Mouse (Mus musculus) CH12.LX (cell line): ENCODE results near the gene Cwc25. TPM values are rescaled to one million over a fixed set of nuclear protein-coding genes. Genes with fewer than 3 reads are reported as not detected.
"Not testable (repeated sequence)": the region's sequence is repeated elsewhere in the genome, so short reads cannot be mapped to it uniquely, and the experiment has no call there.

Experiments
- DNase-seq: peaks from one replicate; pipeline ENCODE4 v3.0.0-alpha.2; 2013; ENCODE audit errors: extremely low read depth
- H3K27ac ChIP-seq: 2 replicates; pipeline ENCODE4 v1.5.1; 2012; ENCODE audit warnings: low read depth, mild to moderate bottlenecking, control low read depth, moderate library complexity; ENCODE audit not compliant: insufficient read depth
- H3K27me3 ChIP-seq: replicated peaks from 2 replicates; pipeline ENCODE3; 2012; ENCODE audit warnings: inconsistent platforms
- H3K36me3 ChIP-seq, 2 experiments: replicated peaks in 1 of 2; 2 replicates each; pipeline versions ENCODE3 to v1.6.1; 2012; ENCODE audit warnings: inconsistent platforms in 1 of 2, low read length in 1 of 2, mild to moderate bottlenecking in 1 of 2, mixed read lengths in 1 of 2, moderate library complexity in 1 of 2; ENCODE audit not compliant: control insufficient read depth in 1 of 2, insufficient read depth in 1 of 2
- H3K4me1 ChIP-seq, 2 experiments: 2 replicates each; pipeline ENCODE4 v1.6.1; 2012; ENCODE audit warnings: inconsistent platforms in 1 of 2, moderate library complexity in 1 of 2; ENCODE audit not compliant: insufficient read depth in 2 of 2, control insufficient read depth in 1 of 2
- H3K4me2 ChIP-seq: 2 replicates; pipeline ENCODE4 v1.6.1; 2012; ENCODE audit warnings: low read depth, mild to moderate bottlenecking, control low read depth; ENCODE audit not compliant: poor library complexity, insufficient read depth, severe bottlenecking
- H3K4me3 ChIP-seq, 3 experiments: fragments of 150-350 bp in 1 of 3; sonication (generic) in 1 of 3; replicated peaks in 1 of 3; 2 replicates each; pipeline versions ENCODE3 to v1.5.1; 2011 to 2012; ENCODE audit warnings: low read depth in 2 of 3, low read length in 2 of 3, mild to moderate bottlenecking in 2 of 3, moderate library complexity in 2 of 3, control low read depth in 1 of 3, improper control_type of control experiment in 1 of 3, inconsistent platforms in 1 of 3, mixed read lengths in 1 of 3; ENCODE audit not compliant: poor library complexity in 1 of 3
- H3K79me2 ChIP-seq: replicated peaks from 2 replicates; pipeline ENCODE4 v1.6.1; 2012; ENCODE audit warnings: mild to moderate bottlenecking, moderate library complexity; ENCODE audit not compliant: control insufficient read depth, poor library complexity, insufficient read depth, severe bottlenecking; ENCODE audit errors: extremely low read depth
- H3K9ac ChIP-seq: 2 replicates; pipeline ENCODE4 v1.6.1; 2012; ENCODE audit warnings: low read depth, mild to moderate bottlenecking, control low read depth, moderate library complexity; ENCODE audit not compliant: insufficient read depth
- H3K9me3 ChIP-seq: replicated peaks from 2 replicates; pipeline ENCODE3; 2012; ENCODE audit warnings: low read length, inconsistent platforms, mixed read lengths
- CHD2 ChIP-seq: IDR thresholded peaks from 2 replicates; pipeline ENCODE4 v1.6.1; 2011; ENCODE audit warnings: low read length, improper control_type of control experiment
- CTCF ChIP-seq, 2 experiments: IDR thresholded peaks in 1 of 2; conservative IDR thresholded peaks in 1 of 2; 2 replicates each; pipeline ENCODE4 v1.5.1; 2011 to 2012; ENCODE audit warnings: low read depth in 2 of 2, low read length in 2 of 2, improper control_type of control experiment in 1 of 2, inconsistent platforms in 1 of 2, mild to moderate bottlenecking in 1 of 2, moderate library complexity in 1 of 2
- ELF1 ChIP-seq: IDR thresholded peaks from 2 replicates; pipeline ENCODE4 v1.6.1; 2014; ENCODE audit warnings: low read depth, mild to moderate bottlenecking, inconsistent platforms, low read length, improper control_type of control experiment
- EP300 ChIP-seq: IDR thresholded peaks from 2 replicates; pipeline ENCODE4 v1.6.1; 2011; ENCODE audit warnings: low read length, improper control_type of control experiment
- HCFC1 ChIP-seq: IDR thresholded peaks from 2 replicates; pipeline ENCODE4 v1.6.1; 2012; ENCODE audit warnings: low read depth, mild to moderate bottlenecking, inconsistent platforms, low read length, improper control_type of control experiment
- JUN ChIP-seq: IDR thresholded peaks from 2 replicates; pipeline ENCODE4 v1.6.1; 2011; ENCODE audit warnings: low read depth, mild to moderate bottlenecking, low read length, improper control_type of control experiment, moderate library complexity; ENCODE audit not compliant: insufficient read depth
- JUND ChIP-seq: conservative IDR thresholded peaks from 2 replicates; pipeline ENCODE4 v1.6.1; 2011; ENCODE audit warnings: low read depth, low read length, improper control_type of control experiment
- KAT2A ChIP-seq: IDR thresholded peaks from 2 replicates; pipeline ENCODE4 v1.6.1; 2012; ENCODE audit warnings: low read length, improper control_type of control experiment, inconsistent platforms; ENCODE audit not compliant: insufficient replicate concordance
- MAFK ChIP-seq: IDR thresholded peaks from 2 replicates; pipeline ENCODE4 v1.6.1; 2011; ENCODE audit warnings: low read length, improper control_type of control experiment; ENCODE audit not compliant: insufficient replicate concordance
- MAX ChIP-seq: IDR thresholded peaks from 2 replicates; pipeline ENCODE4 v1.6.1; 2011; ENCODE audit warnings: low read length, improper control_type of control experiment
- MAZ ChIP-seq: IDR thresholded peaks from 2 replicates; pipeline ENCODE4 v1.6.1; 2012; ENCODE audit warnings: low read depth, mild to moderate bottlenecking, inconsistent platforms, low read length, improper control_type of control experiment, moderate library complexity
- MEF2A ChIP-seq: IDR thresholded peaks from 2 replicates; pipeline ENCODE4 v1.6.1; 2014; ENCODE audit warnings: low read depth, mild to moderate bottlenecking, inconsistent platforms, low read length, improper control_type of control experiment, borderline replicate concordance
- NRF1 ChIP-seq: IDR thresholded peaks from 2 replicates; pipeline ENCODE4 v1.6.1; 2014; ENCODE audit warnings: low read depth, mild to moderate bottlenecking, inconsistent platforms, low read length, improper control_type of control experiment, moderate library complexity
- PAX5 ChIP-seq: IDR thresholded peaks from 2 replicates; pipeline ENCODE4 v1.6.1; 2012; ENCODE audit warnings: low read length, inconsistent platforms, mixed read lengths
- TBP ChIP-seq: conservative IDR thresholded peaks from 2 replicates; pipeline ENCODE4 v1.6.1; 2011; ENCODE audit warnings: low read depth, low read length, improper control_type of control experiment
- USF1 ChIP-seq: IDR thresholded peaks from 2 replicates; pipeline ENCODE4 v1.6.1; 2014; ENCODE audit warnings: low read depth, mild to moderate bottlenecking, inconsistent platforms, low read length, improper control_type of control experiment
- USF2 ChIP-seq: conservative IDR thresholded peaks from 2 replicates; pipeline ENCODE4 v1.6.1; 2011; ENCODE audit warnings: low read depth, low read length, improper control_type of control experiment
- ZC3H11A ChIP-seq: IDR thresholded peaks from 2 replicates; pipeline ENCODE4 v1.6.1; 2012; ENCODE audit warnings: low read depth, mild to moderate bottlenecking, inconsistent platforms, low read length, improper control_type of control experiment
- ZNF384 ChIP-seq: IDR thresholded peaks from 2 replicates; pipeline ENCODE4 v1.6.1; 2012; ENCODE audit warnings: low read depth, low read length, improper control_type of control experiment, inconsistent platforms
- dilution Hi-C: fragments of 300-500 bp; cut with MboI; formaldehyde crosslinking; loops from 2 replicates; pipeline ENCODE4 v1.14.3; 2020; ENCODE audit warnings: low sequenced_read_pairs; ENCODE audit not compliant: extremely low pct_unique_long_range_greater_than_20kb, extremely low pct_ligation_motif_present
- in situ Hi-C: fragments of 300-500 bp; cut with MboI; formaldehyde crosslinking; loops from 3 replicates; pipeline ENCODE4 v1.14.3; 2019; ENCODE audit warnings: low sequenced_read_pairs, low pct_ligation_motif_present, low pct_unique_long_range_greater_than_20kb, mixed read lengths
- polyA plus RNA-seq: library from polyadenylated mRNA; unstranded; fragments of >175 nt; gene quantifications from 2 replicates; pipeline ENCODE4 v1.2.1, GENCODE M21; 2012; ENCODE audit warnings: low read depth; ENCODE audit not compliant: insufficient read length
- total RNA-seq, 2 experiments: library from RNA; depleted of rRNA; stranded (reverse); fragments of 300-350 nt in 1 of 2; fragments of >200 nt in 1 of 2; gene quantifications; 2 replicates each; pipeline ENCODE4 v1.2.3; 2012 to 2014

The Cwc25 gene
- total and polyA plus RNA-seq, 3 experiments = 16.7 to 21.5 (median 19.6) TPM

DNA sequence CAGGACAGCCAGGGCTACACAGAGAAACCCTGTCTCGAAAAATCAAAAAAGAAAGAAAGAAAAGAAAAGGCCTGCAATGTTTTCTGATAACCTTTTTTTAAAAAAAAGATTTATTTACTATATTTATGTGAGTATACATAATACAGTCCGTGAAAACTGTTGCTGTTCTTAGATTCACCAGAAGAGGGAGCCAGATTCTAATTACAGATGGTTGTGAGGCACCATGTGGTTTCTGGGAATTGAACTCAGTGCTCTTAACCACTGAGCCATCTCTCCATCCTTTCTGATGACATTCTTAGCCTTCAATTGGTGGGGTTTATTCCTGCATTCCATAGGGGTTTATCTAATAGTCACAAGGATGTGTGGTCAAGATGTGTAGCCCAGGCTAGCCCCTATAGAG is 26.8 kb upstream of the Cwc25 start (continued):
- TF ChIP-seq MAX = peak; percentile 88

DNA sequence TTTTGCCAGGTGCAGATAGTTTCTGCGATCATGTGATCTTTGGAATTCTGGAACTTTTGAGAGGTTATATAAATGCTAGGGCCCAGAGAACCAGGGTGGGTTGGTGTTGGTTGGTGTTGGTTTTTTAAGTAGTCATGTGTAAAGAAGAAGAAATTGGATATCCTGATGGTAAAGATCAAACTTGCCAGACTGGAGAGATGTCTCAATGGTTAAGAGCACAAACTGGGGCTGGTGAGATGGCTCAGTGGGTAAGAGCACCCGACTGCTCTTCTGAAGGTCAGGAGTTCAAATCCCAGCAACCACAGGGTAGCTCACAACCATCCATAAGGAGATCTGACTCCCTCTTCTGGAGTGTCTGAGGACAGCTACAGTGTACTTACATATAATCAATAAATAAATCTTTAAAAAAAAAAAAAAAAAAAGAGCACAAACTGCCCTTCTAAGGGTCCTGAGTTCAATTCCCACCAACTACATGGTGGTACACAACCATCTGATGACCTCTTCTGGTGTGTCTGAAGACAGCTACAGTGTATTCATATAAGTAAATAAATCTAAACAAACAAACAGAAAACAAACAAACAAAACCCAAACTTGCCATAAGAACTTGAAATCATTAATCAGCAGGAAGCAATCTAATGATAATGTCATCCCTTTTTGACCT is 24.6 kb upstream of the Cwc25 start:
- peaks cover 2 to 16% of the 10 kb centered on the region in 2 experiments; a peak in 3 of 4 replicates for H3K4me1 ChIP-seq
- in situ Hi-C loops, H3K27ac ChIP-seq, H3K4me3 ChIP-seq, H3K4me2 ChIP-seq, H3K27me3 ChIP-seq, H3K9me3 ChIP-seq, H3K36me3 ChIP-seq, H3K9ac ChIP-seq, dilution Hi-C loops, H3K79me2 ChIP-seq, DNase-seq: not testable (repeated sequence)
- TF ChIP-seq CTCF (conservative IDR thresholded peaks at IDR 0.05 in 1 of 2, IDR thresholded peaks at IDR 0.05 in 1 of 2; ENCODE audit: low read depth in 2 of 2, low read length in 2 of 2) (0 out of 4 replicates have a peak, but pooled peaks of 1 of the 2 experiments have one; percentile 1), TBP (peak; percentile 94), ELF1 (peak; percentile 30; the same call in 1 of the 2 replicates), ZNF384 (peak; percentile 59)

- Histone ChIP-seq H3K4me1 (peaks cover 0 to 14% of the 10 kb centered on the region in 2 experiments; a peak in 2 of 4 replicates), H3K36me3 (no peaks in the 10 kb centered on the region), H3K4me2 (no peak overlapping the region), H3K79me2 (no peaks in the 10 kb centered on the region), H3K9me3 (peaks cover 2% of the 10 kb centered on the region), H3K9ac (no peak overlapping the region), H3K27me3 (peaks cover 7% of the 10 kb centered on the region), H3K4me3 (no peak overlapping the region)
- no peak for DNase-seq
- in situ Hi-C loops = no loop called here
- dilution Hi-C loops = no loop called here
- TF ChIP-seq JUN = no peak
- TF ChIP-seq JUND = no peak
- TF ChIP-seq HCFC1 = no peak
- TF ChIP-seq CHD2 = no peak
- TF ChIP-seq ZC3H11A = no peak
- TF ChIP-seq USF1 = no peak
- no peak for TF ChIP-seq MAFK
- TF ChIP-seq KAT2A = no peak
- no peak for TF ChIP-seq MAX
- TF ChIP-seq NRF1 = no peak
- no peak for TF ChIP-seq ELF1
- TF ChIP-seq USF2 = no peak
- no peak for TF ChIP-seq PAX5
- no peak for TF ChIP-seq EP300
- TF ChIP-seq MAZ = no peak
- no peak for TF ChIP-seq MEF2A
- TF ChIP-seq, all 38 proteins: peak for 0
- H3K27ac ChIP-seq = no peak overlapping the region
Measured at GRCm38 (mm10) chr11:97789727-97790126, 23.4 kb upstream of the Cwc25 start.
